Mouse (Mus musculus) adrenal gland, postnatal 0 days (tissue): ENCODE results near the gene Agtr1b. TPM values are rescaled to one million over a fixed set of nuclear protein-coding genes. Genes with fewer than 3 reads are reported as not detected.

Experiments
- polyA plus RNA-seq: library from polyadenylated mRNA; unstranded; fragments of >200 nt; fragmentation: Nextera tagmentation; extraction: Ambion mirVana; gene quantifications from 2 replicates; pipeline ENCODE4 v1.2.1, GENCODE M21; 2015

The Agtr1b gene
- 9.0 and 9.5 TPM in 2 replicates for polyA plus RNA-seq

DNA sequence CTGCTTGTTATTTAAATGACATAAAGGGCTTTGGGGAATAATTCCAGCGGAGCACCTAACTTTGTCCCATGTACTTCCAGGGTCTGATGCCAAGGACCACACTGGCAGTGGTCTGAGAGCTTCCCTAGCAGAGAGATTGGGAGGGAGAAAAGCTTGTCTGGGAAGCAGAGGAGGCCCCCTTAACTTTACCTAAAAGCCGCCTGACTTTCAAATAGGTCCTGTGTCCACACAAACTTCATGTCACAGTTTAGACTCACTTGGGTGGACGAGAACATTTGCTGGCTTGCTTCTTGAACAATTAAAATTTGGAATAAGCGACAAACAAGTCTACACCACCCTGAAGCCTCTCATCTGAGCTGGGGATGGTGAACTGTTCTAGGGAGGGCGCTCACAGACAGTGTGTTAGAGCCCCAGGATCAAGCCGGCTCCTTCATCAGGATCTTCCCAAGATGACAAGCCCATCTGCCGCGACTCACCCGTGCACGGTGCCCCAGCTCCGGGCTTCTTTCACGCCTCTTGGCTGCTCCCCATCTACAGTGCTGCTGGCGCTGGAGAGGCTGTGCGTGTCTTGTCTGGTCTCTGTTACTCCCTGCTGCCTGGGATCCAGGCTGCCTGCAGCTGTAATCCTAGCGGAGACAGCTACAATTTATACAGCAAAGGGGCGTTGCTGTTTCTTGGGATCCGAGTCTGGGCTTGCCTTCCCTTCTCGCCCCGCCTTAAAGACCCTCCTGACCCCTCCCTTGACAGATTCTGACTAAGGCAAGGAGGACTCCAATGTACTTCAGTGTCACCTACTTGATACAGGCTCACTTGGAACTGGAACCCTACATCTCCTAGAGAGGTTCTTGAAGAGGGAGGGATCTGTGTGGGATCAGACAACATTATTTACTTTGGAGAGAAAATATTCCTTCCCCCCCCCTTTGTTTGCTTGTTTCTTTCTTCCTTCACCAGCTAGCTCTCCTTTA lies at the start of gene Agtr1b:
Gene Agtr1b, minus strand, starts transcription at position 620 of the 965 bp plus-strand sequence.

DNA sequence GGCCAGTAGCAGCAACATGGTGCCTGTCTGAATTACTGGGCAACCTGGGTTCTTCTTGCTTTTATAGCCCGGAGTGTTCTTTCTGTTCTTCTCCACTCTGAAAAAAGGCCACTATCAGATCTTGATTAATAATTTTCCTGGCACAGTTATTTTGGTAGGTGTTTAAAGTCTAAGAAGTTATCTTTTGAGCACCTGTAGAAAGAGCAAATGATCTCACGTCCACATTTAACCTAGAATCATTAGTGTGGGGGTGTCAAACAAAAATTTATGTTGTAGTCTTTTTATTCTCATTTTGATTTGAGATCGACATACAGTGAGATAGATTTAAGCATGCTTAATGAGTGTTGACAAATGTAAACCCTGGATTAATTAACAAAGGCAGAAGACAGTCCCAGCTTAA lies 91.3 kb downstream of the Agtr1b start, which contains the start of gene Cpb1:
Gene Cpb1, minus strand, starts transcription at position 101 of the 400 bp plus-strand sequence.

Other genes starting within 250 kb of the Agtr1b start
- gene Gyg, start 211.9 kb downstream of the Agtr1b start, polyA plus RNA-seq = 40.6 and 50.0 TPM in 2 replicates
- 57.1 and 61.7 TPM in 2 replicates for gene Cpa3, start 125.0 kb downstream of the Agtr1b start, polyA plus RNA-seq
- gene Cpb1, start 91.4 kb downstream of the Agtr1b start, polyA plus RNA-seq = 7.6 and 12.6 TPM in 2 replicates